Mouse (Mus musculus) limb, embryonic 11.5 days (tissue): ENCODE data around the gene Wdr66. TPM values are rescaled to one million over a fixed set of nuclear protein-coding genes. Genes with fewer than 3 reads are reported as not detected.

Experiments used
- ATAC-seq: fragments of 200-750 bp; cut with Nextera tagmentation; 2 replicates; pipeline ENCODE4 v1.8.0; 2017; ENCODE audit warnings: low read depth; ENCODE audit not compliant: insufficient number of reproducible peaks, low FRiP score, low TSS enrichment
- DNase-seq: peaks from one replicate; pipeline ENCODE4 v3.0.0-alpha.2; 2015; ENCODE audit warnings: low spot score
- H3K27ac ChIP-seq: fragments of 300-500 bp; sonication (generic); replicated peaks from 2 replicates; pipeline ENCODE4 v1.5.1; 2014; ENCODE audit warnings: low read depth, mild to moderate bottlenecking, low read length
- H3K27me3 ChIP-seq: fragments of 300-500 bp; sonication (generic); 2 replicates; pipeline ENCODE4 v1.6.1; 2014; ENCODE audit warnings: mild to moderate bottlenecking, low read length, mixed read lengths; ENCODE audit not compliant: control insufficient read depth, insufficient read depth
- H3K36me3 ChIP-seq: fragments of 300-500 bp; sonication (generic); 2 replicates; pipeline ENCODE4 v1.6.1; 2014; ENCODE audit warnings: mild to moderate bottlenecking, low read length, moderate library complexity, mixed read lengths; ENCODE audit not compliant: control insufficient read depth, insufficient read depth
- H3K4me1 ChIP-seq: fragments of 300-500 bp; sonication (generic); 2 replicates; pipeline ENCODE4 v1.6.1; 2014; ENCODE audit warnings: low read length, mixed read lengths; ENCODE audit not compliant: control insufficient read depth, insufficient read depth
- H3K4me2 ChIP-seq: fragments of 300-500 bp; sonication (generic); 2 replicates; pipeline ENCODE4 v1.6.1; 2014; ENCODE audit warnings: low read depth, mild to moderate bottlenecking, moderate library complexity; ENCODE audit not compliant: severe bottlenecking
- H3K4me3 ChIP-seq: fragments of 300-500 bp; sonication (generic); 2 replicates; pipeline ENCODE4 v1.5.1; 2014; ENCODE audit warnings: low read depth, low read length
- H3K9ac ChIP-seq: fragments of 300-500 bp; sonication (generic); 2 replicates; pipeline ENCODE4 v1.6.1; 2014; ENCODE audit warnings: mild to moderate bottlenecking, low read length
- H3K9me3 ChIP-seq: fragments of 300-500 bp; sonication (generic); 2 replicates; pipeline ENCODE4 v1.6.1; 2016; ENCODE audit warnings: low read length; ENCODE audit not compliant: control insufficient read depth
- WGBS: fragments of 180-500 bp; shearing (Covaris S2); extraction: QIAGEN DNeasy Blood & Tissue Kit; methylation state at CpG from one replicate; pipeline ENCODE4 v1.1.7; 2014; 5-methylcytosine and 5-hydroxymethylcytosine counted together
- polyA plus RNA-seq: library from polyadenylated mRNA; unstranded; fragments of >200 nt; fragmentation: Nextera tagmentation; extraction: Ambion mirVana; gene quantifications from 2 replicates; pipeline ENCODE4 v1.2.1, GENCODE M21; 2014

Gene Wdr66
- polyA plus RNA-seq, 1 experiment from 2014 or later: 0.13 TPM

DNA sequence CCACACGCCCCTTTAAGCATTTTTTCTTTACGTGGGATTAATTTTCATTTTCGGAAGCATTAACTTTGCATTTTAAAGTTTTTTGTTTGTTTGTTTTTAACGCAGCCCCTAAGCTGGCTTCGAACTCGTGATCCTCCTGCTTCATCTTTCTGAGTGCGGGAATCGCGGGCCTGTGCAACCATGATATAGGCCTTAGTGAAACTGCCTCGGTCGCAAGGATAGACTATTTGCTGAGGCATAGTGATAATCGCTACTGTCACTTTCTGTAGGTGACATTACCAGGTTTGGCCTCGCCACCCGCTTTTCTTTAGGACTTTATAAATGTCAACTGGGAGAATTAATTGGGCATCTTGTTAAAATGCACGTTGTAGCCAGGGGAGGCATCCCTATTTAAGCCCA, 23.4 kb upstream of the Wdr66 start:
- DNase-seq: no peak
- Histone ChIP-seq H3K4me3 (peak overlapping the region; percentile 88), H3K4me2 (peak overlapping the region; percentile 66), H3K27me3 (no peaks in the 10 kb centered on the region), H3K9me3 (no peaks in the 10 kb centered on the region), H3K4me1 (0 out of 2 replicates have a peak, but pooled peaks cover 3% of the 10 kb centered on the region), H3K36me3 (no peaks in the 10 kb centered on the region), H3K27ac (no peak overlapping the region), H3K9ac (peak overlapping the region; percentile 88)
- WGBS: 4% methylated on average over 15 of the region's 15 CpGs
- ATAC-seq: no peak

DNA sequence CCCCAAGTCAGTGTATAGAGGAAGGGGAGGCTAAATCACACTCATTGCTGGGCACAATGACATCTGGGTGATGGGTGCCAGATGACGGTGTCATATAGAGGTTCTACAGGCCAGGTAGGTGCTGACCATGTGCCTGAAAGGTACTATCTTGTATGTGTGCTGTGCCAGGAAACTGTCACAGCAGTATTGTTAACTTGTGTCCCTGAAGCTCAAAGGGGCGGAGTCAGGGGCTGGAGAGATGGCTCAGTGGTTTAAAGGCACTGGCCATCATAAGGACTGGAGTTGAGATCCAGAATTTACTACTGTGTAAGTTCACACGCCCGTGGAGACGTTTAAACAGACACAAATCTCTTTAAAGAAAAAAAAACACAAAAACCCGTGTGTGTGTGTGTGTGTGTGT, 22.6 kb upstream of the Wdr66 start:
- Histone ChIP-seq H3K4me3 (no peak overlapping the region), H3K9me3 (no peaks in the 10 kb centered on the region), H3K27me3 (no peaks in the 10 kb centered on the region), H3K36me3 (no peaks in the 10 kb centered on the region), H3K4me1 (0 out of 2 replicates have a peak, but pooled peaks cover 3% of the 10 kb centered on the region), H3K9ac (no peak overlapping the region), H3K4me2 (no peak overlapping the region), H3K27ac (no peak overlapping the region)
- ATAC-seq (no peak), DNase-seq (no peak)
- WGBS: 93% methylated on average over 6 of the region's 6 CpGs

DNA sequence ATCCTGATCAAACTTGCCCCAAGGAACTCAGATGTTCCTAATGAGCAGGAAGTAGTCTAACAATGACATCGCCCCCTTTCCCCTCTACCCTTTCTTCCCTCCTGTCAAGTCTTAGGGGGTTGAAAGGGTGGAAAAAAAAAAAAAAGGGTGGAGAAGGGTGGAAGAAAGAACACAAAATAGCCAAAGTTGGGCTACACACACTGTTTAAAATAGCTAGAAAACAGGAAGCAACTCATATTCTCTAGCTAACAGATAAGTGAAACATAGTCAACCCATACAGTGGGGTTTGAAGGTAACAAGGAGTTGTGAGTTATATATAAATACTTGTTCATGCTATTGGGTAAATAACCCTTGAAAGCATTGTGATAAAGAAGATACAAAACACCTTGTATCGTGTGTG, 19.7 kb upstream of the Wdr66 start:
- DNase-seq (no peak), ATAC-seq (no peak)
- WGBS: 96% methylated on average over 2 of the region's 2 CpGs
- no peak overlapping the region for H3K4me3 ChIP-seq
- peaks cover 2% of the 10 kb centered on the region; the same call in 1 of the 2 replicates for H3K36me3 ChIP-seq
- no peak overlapping the region for H3K9ac ChIP-seq
- H3K4me1 ChIP-seq: 0 out of 2 replicates have a peak, but pooled peaks cover 3% of the 10 kb centered on the region
- no peaks in the 10 kb centered on the region for H3K9me3 ChIP-seq
- H3K4me2 ChIP-seq: no peak overlapping the region
- no peaks in the 10 kb centered on the region for H3K27me3 ChIP-seq
- H3K27ac ChIP-seq: no peak overlapping the region

DNA sequence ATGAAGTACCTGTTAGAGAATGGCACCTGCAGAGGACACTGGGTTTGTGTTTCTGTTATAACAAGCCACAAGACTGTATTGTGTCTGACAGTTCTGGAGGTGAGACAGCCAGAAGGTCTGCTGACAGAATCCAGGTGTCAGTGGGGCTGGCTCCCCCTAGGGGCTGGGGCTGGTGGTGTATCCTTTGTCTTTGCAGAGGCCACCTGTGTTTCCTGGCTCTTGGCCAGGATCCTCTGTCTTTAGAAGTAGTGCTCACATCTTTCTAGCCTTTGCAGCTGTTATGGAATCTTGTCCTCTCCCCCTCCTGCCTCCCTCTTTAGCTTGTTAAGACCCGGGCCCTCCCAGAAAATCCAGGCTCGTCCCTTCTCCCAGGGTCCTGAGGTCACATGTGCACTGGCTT, 16.2 kb upstream of the Wdr66 start:
- Histone ChIP-seq H3K9me3 (no peaks in the 10 kb centered on the region), H3K4me2 (no peak overlapping the region), H3K4me3 (no peak overlapping the region), H3K9ac (no peak overlapping the region), H3K36me3 (peaks cover 2% of the 10 kb centered on the region; the same call in 1 of the 2 replicates), H3K27ac (no peak overlapping the region), H3K27me3 (no peaks in the 10 kb centered on the region), H3K4me1 (no peaks in the 10 kb centered on the region)
- peak; percentile 72 for DNase-seq
- WGBS: 76% methylated on average over 2 of the region's 2 CpGs
- no peak for ATAC-seq

DNA sequence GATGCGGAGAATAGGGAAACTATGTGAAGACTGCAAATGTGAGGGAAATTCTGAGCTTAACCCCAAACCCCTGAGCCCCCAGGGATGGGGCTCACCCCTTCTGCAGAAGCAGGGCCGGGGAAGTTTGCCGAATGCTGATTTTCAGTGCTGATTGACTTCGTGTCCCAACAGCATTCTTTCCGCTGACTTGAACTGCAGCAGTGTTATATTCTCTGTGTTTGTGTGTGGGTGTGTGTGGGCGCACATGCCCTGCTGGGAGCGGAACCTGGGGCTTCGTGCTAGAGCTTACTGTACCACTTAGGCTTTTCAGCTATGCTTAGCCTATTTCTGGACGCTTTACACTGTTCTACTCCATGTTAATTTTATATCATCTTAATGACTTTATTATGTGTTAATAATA, 15.5 kb upstream of the Wdr66 start:
- H3K4me2 ChIP-seq: no peak overlapping the region
- no peaks in the 10 kb centered on the region for H3K9me3 ChIP-seq
- H3K9ac ChIP-seq: no peak overlapping the region
- no peaks in the 10 kb centered on the region for H3K4me1 ChIP-seq
- H3K36me3 ChIP-seq: peaks cover 2% of the 10 kb centered on the region; the same call in 1 of the 2 replicates
- WGBS: 94% methylated on average over 9 of the region's 9 CpGs
- no peaks in the 10 kb centered on the region for H3K27me3 ChIP-seq
- no peak overlapping the region for H3K27ac ChIP-seq
- no peak overlapping the region for H3K4me3 ChIP-seq
- DNase-seq: no peak
- ATAC-seq: no peak

DNA sequence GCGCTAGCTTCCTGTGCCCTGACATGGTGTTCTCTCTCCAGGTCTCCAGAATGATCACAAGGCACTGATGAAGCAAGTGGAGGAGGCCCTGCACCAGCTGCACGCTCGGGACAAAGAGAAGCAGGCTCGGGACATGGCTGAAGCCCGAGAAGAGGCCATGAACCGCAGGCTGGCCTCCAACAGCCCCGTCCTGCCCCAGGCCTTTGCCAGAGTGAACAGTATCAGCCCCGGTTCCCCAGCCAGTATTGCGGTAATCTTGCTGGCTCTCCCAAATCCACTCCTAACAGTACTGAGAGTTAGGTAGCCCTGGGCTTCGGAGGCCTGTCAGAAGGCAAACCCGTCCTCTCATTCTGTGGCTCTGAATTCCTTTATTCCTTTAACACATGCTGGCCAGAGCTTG, 12.4 kb upstream of the Wdr66 start:
- no peak for ATAC-seq
- DNase-seq: no peak
- H3K9ac ChIP-seq: no peak overlapping the region
- 93% methylated on average over 11 of the region's 11 CpGs for WGBS
- H3K4me2 ChIP-seq: no peak overlapping the region
- H3K4me3 ChIP-seq: no peak overlapping the region
- H3K27ac ChIP-seq: no peak overlapping the region
- no peaks in the 10 kb centered on the region for H3K9me3 ChIP-seq
- no peaks in the 10 kb centered on the region for H3K4me1 ChIP-seq
- H3K36me3 ChIP-seq: peaks cover 2% of the 10 kb centered on the region
- no peaks in the 10 kb centered on the region for H3K27me3 ChIP-seq

DNA sequence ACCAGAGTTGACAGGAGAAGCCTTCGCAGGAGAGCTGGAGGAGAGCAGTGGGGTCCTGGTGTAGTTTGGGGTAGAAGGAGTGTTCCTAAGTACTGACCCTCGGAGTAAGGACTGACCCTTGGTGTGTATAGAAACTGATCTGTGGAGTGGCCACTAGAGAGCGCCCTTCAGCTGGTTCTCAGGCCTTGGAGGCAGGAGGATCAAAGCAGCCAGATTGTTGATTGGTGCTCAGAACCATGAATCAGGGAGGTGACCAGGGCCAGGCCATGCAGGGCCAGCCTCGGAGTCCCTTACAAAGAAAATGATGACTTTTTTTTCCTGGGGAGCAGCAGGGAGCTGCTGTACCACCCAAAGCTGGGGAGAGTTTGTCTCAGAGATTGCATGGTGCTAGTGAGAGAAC, 6.4 kb upstream of the Wdr66 start:
- no peak overlapping the region for H3K4me2 ChIP-seq
- no peak overlapping the region for H3K4me3 ChIP-seq
- WGBS: 14% methylated on average over 4 of the region's 4 CpGs
- ATAC-seq (no peak), DNase-seq (peak; percentile 71)
- H3K27me3 ChIP-seq: no peaks in the 10 kb centered on the region
- H3K4me1 ChIP-seq: no peaks in the 10 kb centered on the region
- no peak overlapping the region for H3K9ac ChIP-seq
- no peak overlapping the region for H3K27ac ChIP-seq
- H3K36me3 ChIP-seq: no peaks in the 10 kb centered on the region; the same call in 1 of the 2 replicates
- no peaks in the 10 kb centered on the region for H3K9me3 ChIP-seq

DNA sequence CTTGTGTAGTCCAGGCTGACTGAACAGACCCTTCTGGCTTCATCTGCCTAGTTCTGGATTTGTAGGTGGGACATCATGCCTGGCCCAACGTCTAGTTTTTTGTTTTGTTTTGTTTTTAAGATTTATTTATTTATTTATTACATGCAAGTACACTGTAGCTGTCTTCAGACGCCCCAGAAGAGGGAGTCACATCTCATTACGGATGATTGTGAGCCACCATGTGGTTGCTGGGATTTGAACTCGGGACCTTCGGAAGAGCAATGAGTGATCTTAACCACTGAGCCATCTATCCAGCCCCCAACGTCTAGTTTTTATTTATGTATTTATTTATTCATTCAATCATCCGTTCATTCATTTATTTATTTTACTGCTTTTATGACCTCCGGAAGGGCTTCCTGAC, 512 bp upstream of the Wdr66 start:
- Histone ChIP-seq H3K4me1 (0 out of 2 replicates have a peak, but pooled peaks cover 2% of the 10 kb centered on the region), H3K27ac (no peak overlapping the region), H3K4me3 (no peak overlapping the region), H3K9me3 (no peaks in the 10 kb centered on the region), H3K9ac (no peak overlapping the region), H3K27me3 (no peaks in the 10 kb centered on the region), H3K4me2 (no peak overlapping the region; the same call in 1 of the 2 replicates), H3K36me3 (no peaks in the 10 kb centered on the region)
- no peak for ATAC-seq
- no peak for DNase-seq
- 72% methylated on average over 8 of the region's 8 CpGs for WGBS
